Mouse (Mus musculus) heart, embryonic 12.5 days (tissue): ENCODE results near the gene Tmem179. TPM values are rescaled to one million over a fixed set of nuclear protein-coding genes. Genes with fewer than 3 reads are reported as not detected.

Experiments used
- ATAC-seq: fragments of 200-750 bp; cut with Nextera tagmentation; 2 replicates; pipeline ENCODE4 v1.8.0; 2017; ENCODE audit warnings: moderate TSS enrichment, moderate library complexity; ENCODE audit not compliant: insufficient number of reproducible peaks, low FRiP score
- H3K27ac ChIP-seq: fragments of 300-500 bp; sonication (generic); 2 replicates; pipeline ENCODE4 v1.5.1; 2016; ENCODE audit warnings: mild to moderate bottlenecking, moderate library complexity; ENCODE audit not compliant: poor library complexity, severe bottlenecking
- H3K27me3 ChIP-seq: fragments of 300-500 bp; sonication (generic); replicated peaks from 2 replicates; pipeline ENCODE4 v1.6.1; 2016; ENCODE audit warnings: mild to moderate bottlenecking, moderate library complexity
- H3K36me3 ChIP-seq: fragments of 300-500 bp; sonication (generic); 2 replicates; pipeline ENCODE4 v1.6.1; 2016; ENCODE audit warnings: mild to moderate bottlenecking, moderate library complexity
- H3K4me1 ChIP-seq: fragments of 300-500 bp; sonication (generic); replicated peaks from 2 replicates; pipeline ENCODE4 v1.6.1; 2016; ENCODE audit warnings: mild to moderate bottlenecking
- H3K4me2 ChIP-seq: fragments of 300-500 bp; sonication (generic); 2 replicates; pipeline ENCODE4 v1.6.1; 2016; ENCODE audit warnings: mild to moderate bottlenecking, moderate library complexity
- H3K4me3 ChIP-seq: fragments of 300-500 bp; sonication (generic); 2 replicates; pipeline ENCODE4 v1.5.1; 2016; ENCODE audit warnings: mild to moderate bottlenecking
- H3K9ac ChIP-seq: fragments of 300-500 bp; sonication (generic); 2 replicates; pipeline ENCODE4 v1.6.1; 2016; ENCODE audit warnings: mild to moderate bottlenecking, moderate library complexity
- H3K9me3 ChIP-seq: fragments of 300-500 bp; sonication (generic); replicated peaks from 2 replicates; pipeline ENCODE4 v1.6.1; 2016; ENCODE audit warnings: mild to moderate bottlenecking, moderate library complexity
- WGBS: fragments of 180-500 bp; shearing (Covaris S2); methylation state at CpG from one replicate; pipeline ENCODE4 v1.1.7; 2016; 5-methylcytosine and 5-hydroxymethylcytosine counted together
- polyA plus RNA-seq: library from polyadenylated mRNA; unstranded; fragments of >200 nt; fragmentation: Nextera tagmentation; extraction: Ambion mirVana; gene quantifications from 2 replicates; pipeline ENCODE4 v1.2.1, GENCODE M21; 2016

Gene Tmem179
- polyA plus RNA-seq, 1 experiment from 2014 or later, result 0.88 TPM

DNA sequence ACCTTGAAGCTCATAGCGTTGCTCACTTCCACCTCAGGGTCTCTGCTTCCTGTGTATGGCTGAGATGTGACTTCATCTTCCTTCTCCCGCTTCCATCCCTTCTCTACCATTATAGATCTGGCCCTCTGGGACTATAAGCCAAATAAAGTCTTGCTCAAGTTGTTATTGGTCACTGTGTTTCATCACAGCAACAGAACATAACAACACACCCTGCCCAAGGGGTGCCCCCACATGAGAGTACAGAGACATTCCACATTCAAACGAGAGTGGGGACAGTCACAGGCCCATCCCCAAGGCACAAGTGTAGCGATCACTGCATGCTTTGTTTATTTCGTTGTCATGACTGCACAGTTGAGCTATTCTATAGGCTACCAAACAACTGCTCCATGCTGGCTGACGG is 20.7 kb upstream of the Tmem179 start:
- WGBS, result 73% methylated on average over 6 of the region's 6 CpGs
- H3K4me1 ChIP-seq, result peaks cover 19% of the 10 kb centered on the region
- no peak overlapping the region for H3K9ac ChIP-seq
- H3K27ac ChIP-seq, result no peak overlapping the region
- H3K27me3 ChIP-seq, result peaks cover 48% of the 10 kb centered on the region
- no peak for ATAC-seq
- no peak overlapping the region for H3K4me3 ChIP-seq
- no peaks in the 10 kb centered on the region for H3K36me3 ChIP-seq
- H3K4me2 ChIP-seq, result no peak overlapping the region
- no peaks in the 10 kb centered on the region for H3K9me3 ChIP-seq

- Histone ChIP-seq H3K27ac (no peak overlapping the region), H3K27me3 (peaks cover 61% of the 10 kb centered on the region), H3K9ac (no peak overlapping the region), H3K9me3 (no peaks in the 10 kb centered on the region), H3K4me1 (peaks cover 2% of the 10 kb centered on the region; the same call in 1 of the 2 replicates), H3K36me3 (no peaks in the 10 kb centered on the region), H3K4me3 (no peak overlapping the region), H3K4me2 (no peak overlapping the region)
- no peak for ATAC-seq
- WGBS, result 67% methylated on average over 4 of the region's 4 CpGs
Observed at GRCm38 (mm10) chr12:112533758-112534157, 17.2 kb upstream of the Tmem179 start.

- Histone ChIP-seq H3K4me2 (peak overlapping the region; percentile 26; the same call in 1 of the 2 replicates), H3K27ac (peak overlapping the region; percentile 48), H3K9me3 (no peaks in the 10 kb centered on the region), H3K27me3 (peaks cover 21% of the 10 kb centered on the region), H3K4me1 (peaks cover 25% of the 10 kb centered on the region), H3K4me3 (no peak overlapping the region), H3K36me3 (no peaks in the 10 kb centered on the region), H3K9ac (no peak overlapping the region)
- 8% methylated on average over 4 of the region's 4 CpGs for WGBS
- peak; percentile 88 for ATAC-seq
Observed at GRCm38 (mm10) chr12:112518105-112518504, 1.6 kb upstream of the Tmem179 start.

GRCm38 (mm10) chr12:112514897-112515296 is 1.6 kb downstream of the Tmem179 start:
- no peak for ATAC-seq

GRCm38 (mm10) chr12:112510733-112511372 is 5.7 kb downstream of the Tmem179 start:
- Histone ChIP-seq H3K4me1 (peaks cover 12% of the 10 kb centered on the region), H3K4me2 (peak overlapping the region; percentile 85), H3K9ac (no peak overlapping the region), H3K27ac (no peak overlapping the region), H3K4me3 (peak overlapping the region; percentile 43), H3K9me3 (no peaks in the 10 kb centered on the region), H3K27me3 (peaks cover 76% of the 10 kb centered on the region), H3K36me3 (no peaks in the 10 kb centered on the region)
- ATAC-seq, result peak; percentile 62; the same call in 1 of the 2 replicates
- WGBS, result 2% methylated on average over 62 of the region's 62 CpGs

More at GRCm38 (mm10) chr12:112514897-112515296, 1.6 kb downstream of the Tmem179 start:
- Histone ChIP-seq H3K4me3 (no peak overlapping the region), H3K4me1 (peaks cover 36% of the 10 kb centered on the region), H3K27ac (no peak overlapping the region), H3K27me3 (peaks cover 39% of the 10 kb centered on the region), H3K36me3 (no peaks in the 10 kb centered on the region), H3K4me2 (no peak overlapping the region), H3K9ac (no peak overlapping the region), H3K9me3 (no peaks in the 10 kb centered on the region)
- WGBS, result 48% methylated on average over 3 of the region's 3 CpGs

GRCm38 (mm10) chr12:112510365-112510732 is 6.2 kb downstream of the Tmem179 start:
- H3K9ac ChIP-seq, result no peak overlapping the region
- 14% methylated on average over 7 of the region's 7 CpGs for WGBS
- peak overlapping the region; percentile 43 for H3K4me3 ChIP-seq
- peaks cover 12% of the 10 kb centered on the region for H3K4me1 ChIP-seq
- peak overlapping the region; percentile 85 for H3K4me2 ChIP-seq
- ATAC-seq, result no peak
- H3K27ac ChIP-seq, result no peak overlapping the region
- peaks cover 81% of the 10 kb centered on the region for H3K27me3 ChIP-seq
- no peaks in the 10 kb centered on the region for H3K36me3 ChIP-seq
- no peaks in the 10 kb centered on the region for H3K9me3 ChIP-seq

GRCm38 (mm10) chr12:112507984-112508383 is 8.6 kb downstream of the Tmem179 start:
- peaks cover 77% of the 10 kb centered on the region for H3K27me3 ChIP-seq
- no peaks in the 10 kb centered on the region for H3K9me3 ChIP-seq
- WGBS, result 59% methylated on average over 3 of the region's 3 CpGs

DNA sequence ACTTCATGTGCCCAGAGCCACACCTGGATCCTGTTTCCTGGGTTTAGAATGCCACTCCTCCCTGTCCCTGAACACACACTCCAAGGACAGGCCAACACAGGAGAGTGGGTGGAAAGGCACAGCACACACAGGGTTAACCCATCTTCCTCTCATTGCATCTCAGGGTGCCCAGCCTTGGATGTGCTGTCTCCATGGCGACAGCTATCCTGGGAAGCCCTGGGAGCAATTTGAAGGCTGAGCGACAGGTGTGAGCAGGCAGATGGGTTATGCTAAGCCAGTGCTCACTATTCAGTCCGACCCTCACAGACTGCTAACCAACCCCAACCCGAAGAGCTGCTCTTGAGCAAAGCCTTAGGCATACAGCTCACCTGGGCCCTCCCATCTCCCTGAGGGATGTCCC is 9.3 kb downstream of the Tmem179 start:
- no peak overlapping the region for H3K27ac ChIP-seq
- no peaks in the 10 kb centered on the region for H3K9me3 ChIP-seq
- no peak overlapping the region for H3K4me2 ChIP-seq
- peaks cover 70% of the 10 kb centered on the region for H3K27me3 ChIP-seq
- H3K36me3 ChIP-seq, result no peaks in the 10 kb centered on the region
- peaks cover 28% of the 10 kb centered on the region for H3K4me1 ChIP-seq
- WGBS, result 47% methylated on average over 4 of the region's 4 CpGs
- H3K4me3 ChIP-seq, result no peak overlapping the region
- H3K9ac ChIP-seq, result no peak overlapping the region
- no peak for ATAC-seq

More at GRCm38 (mm10) chr12:112507984-112508383, 8.6 kb downstream of the Tmem179 start:
- Histone ChIP-seq H3K4me1 (peaks cover 21% of the 10 kb centered on the region), H3K27ac (no peak overlapping the region), H3K4me3 (no peak overlapping the region), H3K36me3 (no peaks in the 10 kb centered on the region), H3K4me2 (no peak overlapping the region), H3K9ac (no peak overlapping the region)
- no peak for ATAC-seq

- Histone ChIP-seq H3K9me3 (no peaks in the 10 kb centered on the region), H3K4me1 (peaks cover 37% of the 10 kb centered on the region), H3K27ac (no peak overlapping the region), H3K27me3 (peaks cover 62% of the 10 kb centered on the region), H3K36me3 (no peaks in the 10 kb centered on the region), H3K4me3 (no peak overlapping the region), H3K4me2 (no peak overlapping the region), H3K9ac (no peak overlapping the region)
- ATAC-seq, result no peak
- WGBS, result 67% methylated on average over 6 of the region's 6 CpGs
Observed at GRCm38 (mm10) chr12:112506267-112506666, 10.3 kb downstream of the Tmem179 start.

GRCm38 (mm10) chr12:112503003-112503771 is 13.4 kb downstream of the Tmem179 start:
- peak overlapping the region; percentile 47 for H3K4me2 ChIP-seq
- peaks cover 25% of the 10 kb centered on the region for H3K4me1 ChIP-seq
- ATAC-seq, result peak; percentile 37; the same call in 1 of the 2 replicates
- no peak overlapping the region for H3K4me3 ChIP-seq
- no peaks in the 10 kb centered on the region for H3K36me3 ChIP-seq
- H3K27ac ChIP-seq, result no peak overlapping the region
- no peaks in the 10 kb centered on the region for H3K9me3 ChIP-seq
- no peak overlapping the region for H3K9ac ChIP-seq
- peaks cover 33% of the 10 kb centered on the region for H3K27me3 ChIP-seq
- WGBS, result 4% methylated on average over 19 of the region's 19 CpGs

GRCm38 (mm10) chr12:112498683-112499082 is 17.9 kb downstream of the Tmem179 start:
- Histone ChIP-seq H3K27ac (no peak overlapping the region), H3K9me3 (no peaks in the 10 kb centered on the region), H3K36me3 (no peaks in the 10 kb centered on the region), H3K9ac (no peak overlapping the region), H3K4me3 (no peak overlapping the region), H3K4me2 (no peak overlapping the region), H3K27me3 (peaks cover 26% of the 10 kb centered on the region; the same call in 1 of the 2 replicates), H3K4me1 (peaks cover 34% of the 10 kb centered on the region)
- WGBS, result 42% methylated on average over 11 of the region's 11 CpGs
- no peak for ATAC-seq
